Comparison of ENCODE assay signal across 9 mouse cellular contexts in genomic region chr5:82898389-82898788, GRCm38 (mm10).
DNase-seq lines count a peak whose midpoint lies in the region; ATAC-seq lines count a peak whose summit lies in the region.
"Had no signal": no experiment of that assay in that cellular context is flagged by ENCODE, and none has a peak within 500 bp of the region (broad histone marks: within the 10 kb centered on the region; RNA-seq: fewer than 3 reads in every experiment).

No protein-coding gene starts in this region.

- peak; percentile 97 for ATAC-seq in frontal cortex, adult (ENCODE audit: low TSS enrichment)
- no peak for ATAC-seq in CD4-positive, CD25-positive, alpha-beta regulatory T cell, adult 4 months

- no peak for DNase-seq in frontal cortex, postnatal 14 days (ENCODE audit: low spot score in 2 of 2)
- DNase-seq in cerebellum, postnatal 25 days, result peak; percentile 64 to 75
- peak; percentile 54 to 91 for DNase-seq in layer of hippocampus, postnatal 14 days (ENCODE audit: low spot score in 2 of 2)
- peak; percentile 2 for DNase-seq in right cerebral cortex, postnatal 4 days
- DNase-seq in adipocyte (ENCODE audit: low spot score), result no peak
- no peak for DNase-seq in heart, postnatal 4 days
- DNase-seq: kidney, adult 18-20 months had no signal

Comparison
In these comparisons a context has a peak if more than half of its experiments do, and no peak if none do; other contexts are left out.
1. DNase-seq: peak in cerebellum, postnatal 25 days (2 of 2), layer of hippocampus, postnatal 14 days (2 of 2) and right cerebral cortex, postnatal 4 days (single experiment); none in frontal cortex, postnatal 14 days (0 of 2), adipocyte (single experiment) and heart, postnatal 4 days (single experiment).